Mouse (Mus musculus) embryonic facial prominence, embryonic 13.5 days (tissue): Measurements from ENCODE around the gene Nisch. TPM values are rescaled to one million over a fixed set of nuclear protein-coding genes. Genes with fewer than 3 reads are reported as not detected.

ENCODE experiments used
- ATAC-seq: fragments of 200-750 bp; cut with Nextera tagmentation; 2 replicates; pipeline ENCODE4 v1.8.0; 2017; ENCODE audit warnings: low read depth; ENCODE audit not compliant: insufficient number of reproducible peaks, insufficient read depth, low FRiP score, low TSS enrichment
- H3K27ac ChIP-seq: fragments of 300-500 bp; sonication (generic); 2 replicates; pipeline ENCODE4 v1.5.1; 2015; ENCODE audit warnings: moderate library complexity, mild to moderate bottlenecking, inconsistent platforms
- H3K27me3 ChIP-seq: fragments of 300-500 bp; sonication (generic); 2 replicates; pipeline ENCODE4 v1.6.1; 2015; ENCODE audit warnings: mild to moderate bottlenecking, inconsistent platforms
- H3K36me3 ChIP-seq: fragments of 300-500 bp; sonication (generic); 2 replicates; pipeline ENCODE4 v1.6.1; 2015; ENCODE audit warnings: mild to moderate bottlenecking, inconsistent platforms
- H3K4me1 ChIP-seq: fragments of 300-500 bp; sonication (generic); 2 replicates; pipeline ENCODE4 v1.6.1; 2015; ENCODE audit warnings: inconsistent platforms
- H3K4me2 ChIP-seq: fragments of 300-500 bp; sonication (generic); 2 replicates; pipeline ENCODE4 v1.6.1; 2015; ENCODE audit warnings: moderate library complexity, mild to moderate bottlenecking, inconsistent platforms
- H3K4me3 ChIP-seq: fragments of 300-500 bp; sonication (generic); 2 replicates; pipeline ENCODE4 v1.5.1; 2015; ENCODE audit warnings: mild to moderate bottlenecking, inconsistent platforms
- H3K9ac ChIP-seq: fragments of 300-500 bp; sonication (generic); 2 replicates; pipeline ENCODE4 v1.6.1; 2015; ENCODE audit warnings: mild to moderate bottlenecking, inconsistent platforms
- H3K9me3 ChIP-seq: fragments of 300-500 bp; sonication (generic); 2 replicates; pipeline ENCODE4 v1.6.1; 2016; ENCODE audit warnings: inconsistent platforms
- WGBS: fragments of 180-500 bp; shearing (Covaris S2); methylation state at CpG from one replicate; pipeline ENCODE4 v1.1.7; 2015; ENCODE audit warnings: mixed read lengths; 5-methylcytosine and 5-hydroxymethylcytosine counted together
- polyA plus RNA-seq: library from polyadenylated mRNA; unstranded; fragments of >200 nt; fragmentation: Nextera tagmentation; extraction: Ambion mirVana; gene quantifications from 2 replicates; pipeline ENCODE4 v1.2.1, GENCODE M21; 2015

Gene Nisch
- polyA plus RNA-seq, 1 experiment from 2014 or later = 415 TPM

- 35% methylated on average over 3 of the region's 3 CpGs for WGBS
Observed at GRCm38 (mm10) chr14:31240528-31240927, 23.8 kb upstream of the Nisch start.

GRCm38 (mm10) chr14:31237101-31237882, 20.5 kb upstream of the Nisch start:
- H3K27ac ChIP-seq = 0 out of 2 replicates have a peak overlapping the region, but pooled peaks have one; percentile 39
- H3K9ac ChIP-seq = no peak overlapping the region
- 78% methylated on average over 7 of the region's 7 CpGs for WGBS
- no peak overlapping the region for H3K4me3 ChIP-seq
- H3K27me3 ChIP-seq = no peaks in the 10 kb centered on the region
- no peak for ATAC-seq
- no peak overlapping the region for H3K4me2 ChIP-seq
- H3K9me3 ChIP-seq = no peaks in the 10 kb centered on the region
- no peaks in the 10 kb centered on the region for H3K36me3 ChIP-seq
- H3K4me1 ChIP-seq = peaks cover 2% of the 10 kb centered on the region; the same call in 1 of the 2 replicates

More at GRCm38 (mm10) chr14:31240528-31240927, 23.8 kb upstream of the Nisch start:
- H3K4me3 ChIP-seq = no peak overlapping the region
- no peaks in the 10 kb centered on the region for H3K36me3 ChIP-seq
- H3K9ac ChIP-seq = no peak overlapping the region
- H3K9me3 ChIP-seq = no peaks in the 10 kb centered on the region
- no peaks in the 10 kb centered on the region; the same call in 1 of the 2 replicates for H3K4me1 ChIP-seq
- no peak overlapping the region for H3K27ac ChIP-seq
- H3K4me2 ChIP-seq = no peak overlapping the region
- no peak for ATAC-seq
- no peaks in the 10 kb centered on the region for H3K27me3 ChIP-seq

GRCm38 (mm10) chr14:31233996-31234591, 17.3 kb upstream of the Nisch start:
- Histone ChIP-seq H3K4me1 (peaks cover 7% of the 10 kb centered on the region; the same call in 1 of the 2 replicates), H3K4me3 (no peak overlapping the region), H3K4me2 (no peak overlapping the region; the same call in 1 of the 2 replicates), H3K9me3 (no peaks in the 10 kb centered on the region), H3K27ac (no peak overlapping the region), H3K9ac (no peak overlapping the region), H3K36me3 (no peaks in the 10 kb centered on the region), H3K27me3 (no peaks in the 10 kb centered on the region)
- ATAC-seq = no peak; the same call in 1 of the 2 replicates
- 14% methylated on average over 11 of the region's 11 CpGs for WGBS

- no peak overlapping the region for H3K4me3 ChIP-seq
- H3K36me3 ChIP-seq = no peaks in the 10 kb centered on the region
- 87% methylated on average over 14 of the region's 14 CpGs for WGBS
- no peak overlapping the region for H3K27ac ChIP-seq
- H3K4me2 ChIP-seq = no peak overlapping the region
- H3K4me1 ChIP-seq = peaks cover 13% of the 10 kb centered on the region; the same call in 1 of the 2 replicates
- ATAC-seq = no peak
- H3K9me3 ChIP-seq = no peaks in the 10 kb centered on the region
- H3K9ac ChIP-seq = no peak overlapping the region
- no peaks in the 10 kb centered on the region for H3K27me3 ChIP-seq
Observed at GRCm38 (mm10) chr14:31233070-31233995, 16.6 kb upstream of the Nisch start.

GRCm38 (mm10) chr14:31232404-31233069, 15.8 kb upstream of the Nisch start:
- no peak for ATAC-seq
- Histone ChIP-seq H3K9me3 (no peaks in the 10 kb centered on the region), H3K27me3 (no peaks in the 10 kb centered on the region), H3K27ac (no peak overlapping the region), H3K36me3 (no peaks in the 10 kb centered on the region), H3K4me2 (no peak overlapping the region), H3K4me1 (peaks cover 19% of the 10 kb centered on the region), H3K9ac (no peak overlapping the region), H3K4me3 (no peak overlapping the region)
- 84% methylated on average over 13 of the region's 13 CpGs for WGBS

GRCm38 (mm10) chr14:31230442-31230841, 13.7 kb upstream of the Nisch start:
- no peak overlapping the region for H3K9ac ChIP-seq
- no peak for ATAC-seq
- 0 out of 2 replicates have a peak overlapping the region, but pooled peaks have one; percentile 22 for H3K27ac ChIP-seq
- WGBS = 60% methylated on average over 8 of the region's 8 CpGs
- H3K4me1 ChIP-seq = peaks cover 34% of the 10 kb centered on the region
- no peaks in the 10 kb centered on the region for H3K27me3 ChIP-seq
- no peak overlapping the region for H3K4me3 ChIP-seq
- H3K4me2 ChIP-seq = no peak overlapping the region
- no peaks in the 10 kb centered on the region for H3K36me3 ChIP-seq
- H3K9me3 ChIP-seq = no peaks in the 10 kb centered on the region

- H3K36me3 ChIP-seq = no peaks in the 10 kb centered on the region
- WGBS = 69% methylated on average over 6 of the region's 6 CpGs
- H3K27ac ChIP-seq = no peak overlapping the region
- H3K9ac ChIP-seq = no peak overlapping the region
- ATAC-seq = no peak
- H3K4me3 ChIP-seq = no peak overlapping the region
- H3K27me3 ChIP-seq = no peaks in the 10 kb centered on the region
- H3K9me3 ChIP-seq = no peaks in the 10 kb centered on the region
- peaks cover 32% of the 10 kb centered on the region for H3K4me1 ChIP-seq
- H3K4me2 ChIP-seq = no peak overlapping the region
Observed at GRCm38 (mm10) chr14:31228234-31228633, 11.5 kb upstream of the Nisch start.

GRCm38 (mm10) chr14:31226978-31227377, 10.2 kb upstream of the Nisch start:
- H3K27me3 ChIP-seq = no peaks in the 10 kb centered on the region
- WGBS = 47% methylated on average over 4 of the region's 4 CpGs
- H3K27ac ChIP-seq = peak overlapping the region; percentile 84
- no peak overlapping the region for H3K4me3 ChIP-seq
- H3K36me3 ChIP-seq = no peaks in the 10 kb centered on the region
- no peak overlapping the region for H3K9ac ChIP-seq
- H3K4me1 ChIP-seq = peaks cover 32% of the 10 kb centered on the region
- peak; percentile 70 for ATAC-seq
- H3K9me3 ChIP-seq = no peaks in the 10 kb centered on the region
- no peak overlapping the region for H3K4me2 ChIP-seq

GRCm38 (mm10) chr14:31217666-31218065, 920 bp upstream of the Nisch start, which contains the start of gene Sema3g:
Gene Sema3g, plus strand, starts transcription at chr14:31217860.
- Histone ChIP-seq H3K27me3 (no peaks in the 10 kb centered on the region), H3K9ac (peak within 1 kb of the TSS; percentile 56), H3K4me2 (peak within 1 kb of the TSS; percentile 33), H3K36me3 (no peaks in the 10 kb centered on the region), H3K4me1 (peaks cover 22% of the 10 kb centered on the region), H3K27ac (no peak within 1 kb of the TSS), H3K9me3 (no peaks in the 10 kb centered on the region), H3K4me3 (no peak within 1 kb of the TSS)
- ATAC-seq = no peak
- WGBS = 7% methylated on average over 11 of the region's 11 CpGs

GRCm38 (mm10) chr14:31215157-31216002, 1.4 kb downstream of the Nisch start:
- H3K9ac ChIP-seq = peak overlapping the region; percentile 60
- peaks cover 27% of the 10 kb centered on the region for H3K4me1 ChIP-seq
- H3K27me3 ChIP-seq = no peaks in the 10 kb centered on the region
- no peaks in the 10 kb centered on the region for H3K36me3 ChIP-seq
- H3K9me3 ChIP-seq = no peaks in the 10 kb centered on the region
- no peak for ATAC-seq
- 35% methylated on average over 15 of the region's 15 CpGs for WGBS
- H3K27ac ChIP-seq = peak overlapping the region; percentile 66
- H3K4me2 ChIP-seq = peak overlapping the region; percentile 20; the same call in 1 of the 2 replicates
- H3K4me3 ChIP-seq = no peak overlapping the region
